Mouse (Mus musculus): ENCODE results near the gene Cldn19.

Gene Cldn19

DNA sequence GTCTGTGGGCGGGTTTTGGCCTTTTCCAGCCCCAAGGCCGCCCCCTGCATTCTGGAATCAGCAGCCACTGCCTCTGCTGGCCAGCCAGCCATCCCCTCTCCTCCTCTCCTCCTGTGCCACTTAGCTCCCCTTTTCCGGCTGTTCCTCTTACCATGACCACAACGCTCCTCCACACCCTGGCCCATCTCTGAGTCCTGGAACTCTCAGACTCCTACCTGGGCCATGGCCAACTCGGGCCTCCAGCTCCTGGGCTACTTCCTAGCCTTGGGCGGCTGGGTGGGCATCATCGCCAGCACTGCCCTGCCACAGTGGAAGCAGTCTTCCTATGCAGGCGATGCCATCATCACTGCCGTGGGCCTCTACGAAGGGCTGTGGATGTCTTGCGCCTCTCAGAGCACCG lies at the start of gene Cldn19:
TSS of gene Cldn19 (plus strand) at position 64 of the 400 bp plus-strand sequence.
- DNase-seq: no peak

DNA sequence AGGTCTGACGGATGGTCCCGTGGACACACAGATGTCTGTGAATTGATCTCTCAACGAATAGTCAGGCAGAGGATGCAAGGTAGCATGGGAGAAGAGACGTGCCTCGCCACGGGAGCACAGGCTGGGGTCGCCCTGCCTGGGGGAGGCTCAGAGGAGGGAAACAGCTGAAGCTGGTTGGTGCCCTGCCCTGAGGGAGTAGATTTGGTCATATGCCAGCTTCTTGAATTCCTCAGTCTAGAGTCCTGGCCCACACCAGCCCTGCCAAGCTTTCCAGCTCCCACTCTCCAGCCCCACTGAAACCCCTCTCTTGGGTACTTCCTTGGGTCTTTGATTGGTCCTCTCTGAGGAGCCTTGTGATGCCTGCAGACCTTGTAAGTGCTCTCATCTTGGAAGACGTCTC lies 38.5 kb upstream of the Cldn19 start:
- DNase-seq: no peak

DNA sequence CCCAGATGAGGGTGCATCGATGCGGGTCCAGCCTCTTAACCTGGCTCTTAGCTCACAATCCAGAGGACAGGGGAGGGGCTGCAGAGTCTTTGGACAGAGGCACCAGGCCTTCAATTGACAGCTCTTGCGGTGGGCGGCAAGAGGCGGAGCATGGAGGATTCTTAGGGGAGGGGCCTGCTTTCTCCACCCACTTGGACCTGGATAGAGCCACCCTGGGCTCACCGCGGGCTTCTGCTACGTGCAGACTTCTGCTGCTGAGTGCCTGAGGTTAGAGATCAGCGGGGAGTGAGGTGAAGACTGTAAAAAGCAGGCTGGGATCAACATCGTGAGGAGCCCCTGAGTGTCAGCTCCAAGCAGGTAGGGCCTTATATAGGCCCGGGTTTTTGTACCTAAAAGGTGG lies 37.0 kb upstream of the Cldn19 start, which contains the start of gene Tmem269:
TSS of gene Tmem269 (minus strand) at position 49 of the 400 bp plus-strand sequence.
- DNase-seq: no peak

DNA sequence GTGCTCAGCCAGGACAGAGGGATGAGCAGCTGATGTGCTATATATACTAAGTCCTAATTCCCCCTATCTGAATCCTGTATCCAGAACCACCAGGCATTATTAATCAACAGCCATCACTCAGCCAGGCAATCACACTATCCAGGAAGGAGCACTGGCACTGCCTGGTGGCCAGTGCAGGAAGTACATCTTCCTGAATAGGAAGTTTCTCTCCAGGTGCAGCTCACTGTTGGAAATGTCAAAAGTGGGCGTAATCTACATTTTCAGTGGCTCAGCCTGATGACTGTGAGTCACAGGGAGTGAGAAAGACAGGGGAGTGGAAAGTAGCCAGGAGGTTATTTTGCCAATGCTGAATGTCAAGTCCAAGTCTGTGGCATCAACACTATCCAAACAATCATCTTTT lies 31.5 kb upstream of the Cldn19 start:
- DNase-seq: peak; percentile 17 to 18

DNA sequence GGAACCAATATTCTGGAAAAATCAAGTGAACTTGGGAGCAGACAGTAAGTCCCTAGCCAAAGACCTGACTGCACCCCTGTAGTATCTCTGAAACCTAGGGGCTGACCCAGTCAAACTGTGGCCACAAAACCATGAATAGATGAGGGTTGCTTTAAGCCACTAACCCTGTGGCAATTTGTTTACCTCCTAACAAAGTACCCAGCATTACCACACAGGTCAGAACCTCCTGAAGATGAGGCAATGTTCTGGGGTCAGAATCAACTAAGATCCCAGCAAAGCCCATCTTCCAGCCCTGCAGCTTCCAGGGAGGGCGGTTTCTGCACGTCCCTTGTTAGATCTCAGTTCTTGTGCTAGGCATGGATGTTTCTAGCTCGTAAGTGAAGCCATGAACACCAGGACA lies 30.7 kb upstream of the Cldn19 start:
- DNase-seq: no peak

DNA sequence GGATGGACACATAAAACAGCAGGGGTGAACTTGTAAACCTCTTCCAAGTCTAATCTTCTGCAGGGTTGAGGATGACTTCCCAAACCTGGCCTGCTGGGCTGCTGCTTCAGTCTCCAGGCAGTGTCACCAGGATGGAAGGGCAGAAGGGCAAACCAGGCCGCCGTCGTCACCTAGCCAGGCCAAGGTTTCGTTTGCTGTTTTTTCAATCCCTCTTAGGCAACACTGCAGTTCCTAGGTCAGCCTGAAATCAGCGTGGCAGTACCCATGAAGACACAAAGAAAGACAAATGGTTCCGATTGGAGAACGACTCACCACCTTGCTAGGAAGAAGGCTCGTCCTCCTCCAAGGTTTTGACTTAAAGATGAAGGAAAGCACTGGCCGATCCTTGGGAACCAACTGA lies 29.5 kb upstream of the Cldn19 start:
- DNase-seq: no peak

DNA sequence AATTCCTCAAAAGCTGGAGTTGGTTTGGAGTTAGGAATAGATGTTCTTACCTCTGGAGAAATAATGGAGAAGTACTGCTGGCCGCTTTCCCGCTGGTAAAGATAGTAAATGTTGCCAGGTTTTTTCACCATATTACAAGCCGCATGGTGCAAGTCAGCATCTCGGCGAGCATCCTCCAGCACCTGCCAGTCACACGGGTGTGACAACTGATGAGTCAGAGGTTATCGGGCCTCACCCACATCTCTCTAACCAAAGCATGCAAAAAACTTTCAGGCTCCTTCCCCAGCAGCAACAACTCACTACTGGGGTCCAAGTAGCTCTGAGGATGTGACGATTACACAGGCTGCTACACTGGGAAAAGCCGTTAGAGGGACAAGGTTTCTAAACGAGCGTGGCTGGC lies 28.5 kb upstream of the Cldn19 start:
- DNase-seq: no peak

DNA sequence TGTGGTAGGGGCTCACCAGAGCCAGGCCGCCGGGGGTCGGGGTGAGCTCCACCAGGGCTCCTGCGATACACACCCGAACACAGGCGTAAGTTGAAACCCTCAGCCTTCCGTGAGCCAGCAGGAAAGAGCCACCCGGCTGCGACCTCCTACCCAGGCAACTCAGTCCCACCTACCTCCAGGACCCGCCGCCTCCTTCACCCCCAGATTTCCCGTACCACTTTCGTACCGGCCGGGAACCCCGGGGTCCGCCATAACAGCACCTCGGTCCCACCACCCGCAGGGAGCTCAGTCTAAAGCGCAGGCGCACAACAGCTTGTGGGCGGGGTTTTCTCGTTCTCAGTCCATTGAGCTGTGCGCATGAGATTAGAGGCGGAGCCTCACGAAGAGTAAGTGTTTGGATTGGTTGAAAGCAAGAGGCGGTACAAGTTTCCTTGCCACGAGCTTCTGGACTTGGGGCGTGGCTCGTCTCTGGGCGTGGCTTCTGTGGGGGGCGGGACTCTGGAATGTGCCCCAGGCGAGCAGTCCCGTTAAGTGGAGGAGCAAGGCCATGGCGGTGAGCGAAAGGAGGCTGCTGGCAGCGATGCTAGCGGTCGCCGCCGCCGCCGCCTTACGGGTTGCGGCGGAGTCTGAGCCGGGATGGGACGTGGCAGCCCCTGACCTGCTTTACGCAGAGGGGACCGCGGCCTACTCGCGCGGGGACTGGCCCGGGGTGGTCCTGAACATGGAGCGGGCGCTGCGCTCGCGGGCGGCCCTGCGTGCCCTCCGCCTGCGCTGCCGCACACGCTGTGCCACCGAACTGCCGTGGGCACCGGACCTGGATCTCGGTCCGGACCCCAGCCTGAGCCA lies 22.6 kb upstream of the Cldn19 start, which contains the start of the genes AU022252 and P3h1:
TSS of gene AU022252 (minus strand) at position 303 of the 846 bp plus-strand sequence.
TSS of gene P3h1 (plus strand) at position 506 of the 846 bp plus-strand sequence.
- DNase-seq: peak; percentile 99

DNA sequence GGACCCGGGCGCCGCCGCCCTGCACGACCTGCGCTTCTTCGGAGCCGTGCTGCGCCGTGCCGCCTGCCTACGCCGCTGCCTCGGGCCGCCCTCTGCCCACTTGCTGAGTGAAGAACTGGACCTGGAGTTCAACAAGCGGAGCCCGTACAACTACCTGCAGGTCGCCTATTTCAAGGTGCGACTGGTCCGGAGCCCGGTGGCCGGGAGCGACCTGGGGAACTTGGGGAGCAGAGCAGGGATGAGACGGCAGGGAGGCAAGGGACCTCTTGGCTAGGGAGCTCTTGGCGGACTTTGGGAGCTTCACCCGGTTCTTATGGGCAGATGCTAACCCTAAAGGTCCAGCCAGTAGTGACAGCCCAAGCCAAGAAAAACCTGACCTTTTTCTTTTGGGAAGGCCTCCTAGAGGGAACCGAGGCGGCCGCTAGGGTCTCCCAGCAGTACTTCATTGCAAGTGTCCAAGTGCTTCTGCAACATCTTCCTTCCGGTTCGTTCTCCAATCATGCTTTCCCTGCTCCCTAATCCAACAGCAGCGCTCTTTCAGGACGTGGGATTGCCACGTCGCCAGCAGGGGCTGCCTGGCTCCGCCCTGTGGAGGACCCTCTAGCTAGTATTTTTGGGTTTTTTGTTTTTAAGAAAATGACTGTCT lies 21.8 kb upstream of the Cldn19 start:
- DNase-seq: no peak

DNA sequence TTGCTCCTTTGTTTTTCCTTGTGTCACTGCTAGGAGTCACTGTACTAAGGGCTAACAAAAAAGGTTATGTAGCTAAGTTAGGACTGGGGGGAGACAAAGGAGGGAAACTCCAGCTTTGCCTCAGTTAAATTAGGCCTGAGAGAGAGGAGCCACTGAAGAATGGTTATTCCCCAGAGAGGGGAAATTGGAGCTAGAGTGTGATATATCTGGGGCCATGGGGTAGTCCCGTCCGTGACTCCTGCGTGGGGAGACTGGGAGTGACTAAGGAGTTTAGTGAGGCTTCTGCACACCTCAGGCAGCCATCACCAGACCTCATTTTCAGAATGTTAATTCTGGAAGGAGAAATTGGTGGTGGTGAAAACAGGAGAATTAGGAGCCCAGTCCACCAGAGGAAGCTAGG lies 20.9 kb upstream of the Cldn19 start:
- DNase-seq: no peak

DNA sequence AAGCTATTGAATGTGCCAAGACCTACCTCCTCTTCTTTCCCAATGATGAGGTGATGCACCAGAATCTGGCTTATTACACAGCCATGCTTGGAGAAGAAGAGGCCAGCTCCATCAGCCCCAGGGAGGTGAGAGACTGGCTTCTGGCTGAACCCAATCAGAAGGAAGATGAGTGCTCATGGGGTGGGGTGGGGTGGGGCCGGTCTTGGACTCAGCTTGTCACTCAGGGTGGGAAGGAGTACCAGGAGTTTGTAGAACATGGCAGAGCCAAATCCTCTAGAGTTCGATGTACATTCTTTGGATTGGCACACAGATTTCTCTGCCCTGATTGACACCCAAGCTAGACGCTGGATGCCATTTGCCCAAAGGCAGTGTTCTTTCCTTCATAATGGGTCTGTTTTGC lies 16.6 kb upstream of the Cldn19 start:
- DNase-seq: no peak

DNA sequence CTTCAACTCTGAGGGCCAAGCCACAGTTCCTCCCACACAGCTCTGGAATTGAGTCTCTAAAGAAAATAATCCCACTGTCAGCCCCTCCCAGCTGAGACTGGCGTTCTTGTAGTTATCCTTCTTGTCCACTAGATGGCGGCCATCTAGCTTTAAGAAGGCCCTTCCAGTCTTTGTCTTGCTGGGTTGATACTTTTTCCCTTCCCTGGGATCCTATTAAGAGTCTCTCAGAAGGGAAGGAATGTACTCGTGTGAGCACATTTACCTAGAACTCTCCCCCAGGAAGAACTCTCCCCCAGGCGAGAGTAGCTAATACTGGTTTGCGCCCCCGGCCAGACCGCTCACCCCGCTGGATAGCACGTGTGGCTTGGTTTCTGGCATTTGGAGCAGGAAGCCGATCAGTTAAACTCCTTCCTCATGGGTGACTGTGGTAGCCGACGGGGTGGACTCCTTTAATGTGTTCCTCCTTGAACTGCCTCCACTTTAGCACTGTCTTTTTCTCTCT lies 16.0 kb upstream of the Cldn19 start:
- peak; percentile 21 to 22 for DNase-seq

DNA sequence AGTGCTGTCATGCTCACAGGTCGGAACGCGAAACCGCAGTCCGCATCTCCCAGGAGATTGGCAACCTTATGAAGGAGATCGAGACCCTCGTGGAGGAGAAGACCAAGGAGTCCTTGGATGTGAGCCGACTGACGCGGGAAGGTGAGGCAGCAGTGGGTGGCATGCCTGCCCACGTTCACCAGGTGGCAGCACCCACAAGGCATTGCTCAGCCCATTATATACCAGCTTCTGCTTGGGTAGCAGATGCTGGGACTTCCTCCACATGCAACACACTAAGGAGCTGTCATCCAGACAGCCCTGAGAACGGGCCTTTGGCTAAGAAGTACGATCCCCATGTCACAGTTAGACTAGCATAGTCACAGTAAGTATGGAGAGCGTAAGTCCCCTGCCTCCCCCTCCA lies 13.6 kb upstream of the Cldn19 start:
- DNase-seq: peak; percentile 45

DNA sequence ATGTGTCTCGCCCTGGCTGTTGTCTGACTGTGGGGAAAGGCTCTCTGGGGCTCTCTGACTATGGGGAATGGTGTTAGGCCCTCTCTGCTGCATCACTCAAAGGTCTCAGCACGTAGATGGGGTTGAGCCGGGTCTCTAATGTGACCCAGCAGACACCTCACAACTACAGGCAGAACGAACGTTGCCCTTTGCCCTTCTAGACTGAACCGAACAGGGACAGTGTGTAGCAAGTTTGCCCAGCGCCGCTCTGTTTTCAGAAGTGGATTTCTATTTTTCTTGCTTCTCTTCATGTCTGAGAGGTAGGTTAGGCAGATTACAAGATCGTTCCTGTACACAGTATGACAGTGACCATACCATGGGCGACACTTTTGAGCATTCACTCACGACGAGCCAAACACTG lies 12.6 kb upstream of the Cldn19 start:
- no peak for DNase-seq

DNA sequence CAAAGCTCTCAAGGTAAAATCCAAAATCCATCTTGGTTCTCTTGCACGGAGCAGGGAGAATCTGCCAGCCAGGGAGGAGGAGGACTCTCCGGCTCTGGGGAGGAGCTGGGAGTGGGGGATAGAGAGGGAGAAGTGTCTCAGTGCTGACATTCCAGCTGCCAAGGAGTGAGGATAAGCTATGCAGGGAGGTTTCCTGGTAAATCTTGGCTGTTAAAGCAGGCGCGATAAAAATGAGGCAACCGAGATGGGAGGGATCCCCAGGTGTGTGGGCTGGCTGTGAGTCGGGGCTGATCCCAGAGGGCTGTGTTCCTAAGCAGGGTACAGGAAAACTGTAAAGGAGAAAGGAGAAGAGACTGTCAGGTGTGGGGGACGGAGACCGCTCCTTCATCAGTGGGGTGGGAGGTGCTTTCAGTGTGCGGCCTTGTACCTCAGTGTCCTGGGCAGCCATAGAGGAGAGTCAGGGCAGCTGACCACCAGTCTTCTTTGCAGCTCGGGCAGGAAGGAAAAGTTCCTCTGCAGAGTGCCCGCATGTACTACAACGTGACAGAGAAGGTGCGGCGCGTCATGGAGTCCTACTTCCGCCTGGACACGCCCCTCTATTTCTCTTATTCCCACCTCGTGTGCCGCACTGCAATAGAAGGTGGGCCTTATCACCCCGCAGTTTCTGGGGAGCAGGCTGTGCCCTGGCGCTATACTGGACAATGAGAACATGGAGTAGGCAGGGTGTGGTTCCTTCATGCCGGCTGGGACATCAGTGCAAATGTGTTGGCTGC lies 10.6 kb upstream of the Cldn19 start:
- no peak for DNase-seq

DNA sequence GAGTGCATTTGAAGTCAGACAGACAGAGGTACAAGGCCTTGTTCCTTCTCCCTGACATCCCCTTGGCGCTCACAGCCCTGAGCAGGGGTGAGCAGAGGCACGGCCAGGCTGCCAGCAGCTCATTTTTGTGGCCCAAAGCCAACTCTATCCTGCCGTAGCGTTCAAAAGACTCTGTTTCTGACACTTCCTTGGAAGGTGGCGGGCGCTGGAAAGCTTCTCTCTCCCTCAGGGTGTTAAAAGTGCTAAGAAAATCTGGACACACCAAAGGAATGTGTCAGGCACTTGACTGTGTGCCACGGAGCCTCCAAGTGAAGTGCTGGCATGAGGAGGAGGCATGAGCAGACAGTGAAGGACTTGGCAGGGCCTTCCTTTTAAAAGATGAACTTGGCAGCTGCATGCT lies 9.7 kb upstream of the Cldn19 start:
- no peak for DNase-seq

DNA sequence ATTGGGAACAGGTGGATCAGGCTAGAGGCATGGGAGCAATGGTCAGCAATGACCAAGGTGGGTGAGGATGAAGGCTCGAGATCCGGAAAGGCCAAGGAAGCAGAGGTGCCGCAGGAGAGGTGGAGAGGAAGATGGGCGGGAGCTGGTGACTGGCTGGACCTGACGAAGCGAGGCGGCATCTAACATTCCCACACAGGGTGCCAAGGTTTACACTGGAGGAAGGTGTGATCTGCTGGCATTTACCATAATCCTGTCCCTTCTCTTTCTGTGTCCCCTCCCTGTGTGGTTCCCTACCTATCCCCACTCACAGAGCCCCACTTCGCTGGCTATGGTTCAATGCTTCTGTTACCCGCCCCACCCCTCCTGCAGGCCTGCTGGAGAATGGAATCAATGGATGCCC lies 9.3 kb upstream of the Cldn19 start:
- no peak for DNase-seq

DNA sequence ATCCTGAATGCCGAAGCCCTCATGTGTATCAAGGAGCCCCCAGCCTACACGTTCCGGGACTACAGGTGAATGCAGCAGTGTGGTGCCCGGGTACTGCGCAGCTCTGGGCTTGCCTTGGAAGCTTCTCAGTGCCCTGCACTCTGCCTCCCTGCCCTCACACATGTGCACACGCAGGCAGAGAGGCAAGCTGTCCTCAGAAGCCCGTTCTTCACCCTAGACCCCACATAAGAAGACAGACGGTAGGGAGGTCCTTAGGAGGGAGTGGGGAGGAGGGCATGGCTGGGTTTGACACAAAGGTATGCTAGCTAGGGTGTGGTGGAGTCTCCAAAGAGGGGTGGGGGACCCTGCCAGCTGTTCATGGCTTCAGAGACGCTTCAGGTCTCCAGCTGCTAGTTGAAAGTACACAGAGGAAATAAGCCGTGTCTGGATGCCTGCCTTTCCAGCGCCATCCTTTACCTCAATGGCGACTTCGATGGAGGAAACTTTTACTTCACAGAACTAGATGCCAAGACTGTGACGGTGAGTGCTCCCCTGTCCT lies 8.5 kb upstream of the Cldn19 start:
- DNase-seq: peak; percentile 24 to 48

DNA sequence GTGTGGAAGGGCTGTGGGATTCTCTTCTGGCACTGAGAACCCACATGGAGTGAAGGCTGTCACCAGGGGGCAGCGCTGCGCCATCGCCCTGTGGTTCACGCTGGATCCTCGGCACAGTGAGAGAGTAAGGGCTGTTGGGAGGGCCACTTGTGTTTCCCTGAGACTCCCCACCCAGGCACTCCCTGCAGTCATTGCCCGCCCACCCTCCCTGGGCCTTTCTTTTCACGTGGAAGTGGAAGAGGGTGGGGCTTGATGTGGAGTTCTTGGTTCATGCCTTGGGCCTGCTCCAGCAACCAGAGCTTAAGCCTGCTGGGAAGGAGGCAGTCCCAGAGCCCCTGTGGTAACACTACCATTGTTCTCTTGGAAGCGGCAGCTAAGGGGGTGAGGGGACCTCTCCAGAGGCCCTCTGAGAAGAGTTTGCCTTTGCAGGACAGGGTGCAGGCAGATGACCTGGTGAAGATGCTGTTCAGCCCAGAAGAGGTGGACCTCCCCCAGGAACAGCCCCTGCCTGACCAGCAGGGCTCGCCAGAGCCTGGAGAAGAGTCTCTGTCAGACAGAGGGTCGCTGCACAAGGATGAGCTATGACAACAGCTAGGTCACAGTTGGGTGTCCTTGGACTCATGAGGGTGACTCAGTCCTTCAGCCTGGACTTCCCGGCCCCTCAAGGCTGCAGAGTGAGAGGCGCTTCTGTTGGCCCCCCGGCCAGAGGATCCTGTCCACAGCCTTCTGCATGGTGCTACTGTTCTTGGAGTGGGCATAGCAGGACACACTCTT lies 7.6 kb upstream of the Cldn19 start:
- peak; percentile 77 to 81 for DNase-seq

DNA sequence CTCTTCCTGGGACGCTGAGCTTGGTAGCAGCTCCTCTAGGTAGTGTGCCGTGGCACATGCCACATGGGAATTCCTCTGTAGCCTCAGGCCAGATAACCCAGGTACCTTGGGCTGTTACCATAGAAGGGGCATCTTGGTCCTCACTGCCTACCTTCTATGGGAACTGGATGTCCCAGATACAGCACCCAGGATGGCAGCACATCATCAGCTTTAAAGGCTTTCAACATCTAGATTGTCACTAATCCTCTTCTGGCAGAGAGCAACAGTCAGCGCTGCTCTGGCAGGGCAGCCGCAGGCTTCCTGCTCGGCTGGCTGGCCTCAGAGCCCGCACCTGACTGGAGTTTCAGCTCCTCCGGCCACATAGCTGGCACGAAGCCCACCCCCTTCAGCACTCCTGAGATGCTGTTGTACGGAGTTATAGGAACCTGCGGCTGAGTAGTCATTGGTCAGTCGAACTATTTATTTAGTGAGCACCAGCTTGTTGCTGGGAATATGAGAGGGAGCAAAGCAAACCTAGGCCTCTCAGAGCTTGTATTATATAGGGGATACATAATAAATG lies 6.7 kb upstream of the Cldn19 start:
- no peak for DNase-seq

DNA sequence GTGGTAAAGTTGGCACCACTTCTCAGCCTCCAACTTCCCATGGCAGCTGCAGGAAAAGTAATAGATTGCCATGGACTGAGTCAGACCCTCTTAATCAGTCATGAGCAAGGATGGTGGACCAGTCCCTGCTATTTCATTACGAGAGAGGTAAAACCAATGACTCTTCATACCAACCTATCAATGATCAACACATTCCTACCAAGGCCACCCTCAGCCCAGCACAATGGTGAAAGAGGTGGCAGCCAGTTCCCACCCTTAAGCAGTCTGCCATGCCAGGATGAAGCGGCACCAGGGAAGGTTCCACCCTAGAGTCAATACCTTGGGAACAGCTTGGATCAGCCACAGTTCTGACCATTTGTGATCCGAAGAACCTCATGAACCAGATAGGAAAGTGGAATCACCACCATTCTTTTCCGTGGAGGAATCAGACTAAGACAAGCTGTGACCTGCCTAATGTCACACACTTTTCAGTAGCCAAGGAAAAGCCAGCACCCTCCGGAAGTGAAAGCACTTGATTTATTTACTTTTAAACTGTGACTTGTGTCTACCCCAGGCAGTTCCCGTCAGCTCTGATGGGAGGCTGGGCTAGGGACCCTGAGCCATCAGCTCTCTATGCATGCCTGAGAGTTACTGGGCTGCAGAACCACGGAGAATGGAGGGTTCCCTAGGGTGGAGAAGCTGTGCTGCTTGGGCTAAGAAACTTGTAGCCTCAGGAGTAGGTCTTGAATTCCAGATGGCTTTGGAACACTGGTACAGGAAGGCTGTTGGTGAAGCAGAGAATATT lies 3.0 kb upstream of the Cldn19 start:
- no peak for DNase-seq

Measured in thymus, postnatal 36 days (tissue).